Mouse (Mus musculus): ENCODE results near the gene G3bp2.

The G3bp2 gene

GRCm38 (mm10) chr5:92063192-92063591, 20.3 kb downstream of the G3bp2 start:
- in situ Hi-C loops (cut with MboI; ENCODE audit: unreplicated experiment in 2 of 2), result loop anchor here in 1 of 2 experiments (25.0 kb wide), 2 partner anchors 1124 to 1801 kb away; no protein-coding TSS in a partner anchor

GRCm38 (mm10) chr5:92052866-92053265, 30.7 kb downstream of the G3bp2 start:
- in situ Hi-C loops (cut with MboI; ENCODE audit: unreplicated experiment in 2 of 2), result loop anchor here in 1 of 2 experiments (25.0 kb wide), 2 partner anchors 1134 to 1791 kb away; no protein-coding TSS in a partner anchor

GRCm38 (mm10) chr5:92050419-92050818, 33.1 kb downstream of the G3bp2 start:
- in situ Hi-C loops (cut with MboI; ENCODE audit: unreplicated experiment in 2 of 2), result loop anchor here in 1 of 2 experiments (25.0 kb wide), 2 partner anchors 1137 to 1788 kb away; no protein-coding TSS in a partner anchor

- in situ Hi-C loops (cut with MboI; ENCODE audit: unreplicated experiment in 2 of 2), result no loop called here
Observed at GRCm38 (mm10) chr5:92043783-92044182, 39.7 kb downstream of the G3bp2 start, which contains the start of gene Cdkl2. TSS of gene Cdkl2 (minus strand) at chr5:92043883.

- in situ Hi-C loops (cut with MboI; ENCODE audit: unreplicated experiment in 2 of 2), result no loop called here
Observed at GRCm38 (mm10) chr5:92042377-92043348, 40.9 kb downstream of the G3bp2 start.

- in situ Hi-C loops (cut with MboI; ENCODE audit: unreplicated experiment in 2 of 2), result loop anchor here (25.0 kb wide), 3 partner anchors 283 to 1358 kb away; no protein-coding TSS in a partner anchor
Observed at GRCm38 (mm10) chr5:92019960-92020359, 63.6 kb downstream of the G3bp2 start.

GRCm38 (mm10) chr5:92011756-92012155, 71.8 kb downstream of the G3bp2 start:
- in situ Hi-C loops (cut with MboI; ENCODE audit: unreplicated experiment in 2 of 2), result loop anchor here (25.0 kb wide), 3 partner anchors 274 to 1349 kb away; no protein-coding TSS in a partner anchor

- in situ Hi-C loops (cut with MboI; ENCODE audit: unreplicated experiment in 2 of 2), result loop anchor here (5.0 to 25.0 kb wide), 8 partner anchors 88 to 1348 kb away; no protein-coding TSS in a partner anchor
Observed at GRCm38 (mm10) chr5:92009827-92010226, 73.7 kb downstream of the G3bp2 start.

- in situ Hi-C loops (cut with MboI; ENCODE audit: unreplicated experiment in 2 of 2), result loop anchor here (10.0 to 25.0 kb wide), 5 partner anchors 112 to 1341 kb away; no protein-coding TSS in a partner anchor
Observed at GRCm38 (mm10) chr5:92003011-92003410, 80.5 kb downstream of the G3bp2 start.
